Mouse (Mus musculus): Measurements from ENCODE around the gene Tyro3. TPM values are rescaled to one million over a fixed set of nuclear protein-coding genes. Genes with fewer than 3 reads are reported as not detected.

The Tyro3 gene
- total RNA-seq, 1 experiment = 66.2 TPM

- Histone ChIP-seq H3K4me1 (ENCODE audit: control insufficient read depth in 2 of 2, insufficient read depth in 2 of 2, low read length in 2 of 2, poor library complexity in 1 of 2) (peaks cover 13 to 20% of the 10 kb centered on the region in 2 experiments), H3K27ac (ENCODE audit: insufficient read depth, low read depth, low read length, poor library complexity, severe bottlenecking) (peak overlapping the region; percentile 93; the same call in 1 of the 2 replicates), H3K9me3 (ENCODE audit: control insufficient read depth, insufficient read depth, low read depth, low read length) (no peaks in the 10 kb centered on the region), H3K9ac (ENCODE audit: insufficient read depth, low read depth, low read length, poor library complexity, severe bottlenecking) (no peak overlapping the region), H3K36me3 (ENCODE audit: control insufficient read depth, insufficient read depth, low read length, poor library complexity, severe bottlenecking) (no peaks in the 10 kb centered on the region), H3K4me3 (ENCODE audit: insufficient read depth in 1 of 2, low read depth in 1 of 2, low read length in 2 of 2, poor library complexity in 1 of 2, severe bottlenecking in 1 of 2) (no peak overlapping the region)
- peak; percentile 60 for DNase-seq (ENCODE audit: low read depth, low spot score)
- in situ Hi-C loops (cut with MboI; ENCODE audit: low sequenced_read_pairs in 2 of 2, unreplicated experiment in 2 of 2) = no loop called here
- TF ChIP-seq ZC3H11A (IDR thresholded peaks at IDR 0.05; ENCODE audit: borderline replicate concordance, low read depth, low read length) (no peak), ZNF384 (IDR thresholded peaks at IDR 0.05; ENCODE audit: low read depth, low read length) (peak; percentile 59), HCFC1 (IDR thresholded peaks at IDR 0.05; ENCODE audit: borderline replicate concordance, insufficient read depth, low read length) (no peak), MAFK (IDR thresholded peaks at IDR 0.05; ENCODE audit: insufficient read depth, low read depth, low read length) (0 out of 2 replicates have a peak, but pooled peaks have one; percentile 14), CHD2 (IDR thresholded peaks at IDR 0.05; ENCODE audit: low read depth, low read length) (0 out of 2 replicates have a peak, but pooled peaks have one; percentile 25)
Observed at GRCm38 (mm10) chr2:119857341-119857740, 59.8 kb downstream of the Tyro3 start.

GRCm38 (mm10) chr2:119864484-119864883 lies 67.0 kb downstream of the Tyro3 start:
- Histone ChIP-seq H3K4me3 (ENCODE audit: insufficient read depth in 1 of 2, low read depth in 1 of 2, low read length in 2 of 2, poor library complexity in 1 of 2, severe bottlenecking in 1 of 2) (no peak overlapping the region), H3K27ac (ENCODE audit: insufficient read depth, low read depth, low read length, poor library complexity, severe bottlenecking) (no peak overlapping the region), H3K9ac (ENCODE audit: insufficient read depth, low read depth, low read length, poor library complexity, severe bottlenecking) (no peak overlapping the region), H3K4me1 (ENCODE audit: control insufficient read depth in 2 of 2, insufficient read depth in 2 of 2, low read length in 2 of 2, poor library complexity in 1 of 2) (0 out of 4 replicates have a peak, but pooled peaks cover 2% of the 10 kb centered on the region in 2 experiments), H3K9me3 (ENCODE audit: control insufficient read depth, insufficient read depth, low read depth, low read length) (no peaks in the 10 kb centered on the region), H3K36me3 (ENCODE audit: control insufficient read depth, insufficient read depth, low read length, poor library complexity, severe bottlenecking) (no peaks in the 10 kb centered on the region)
- in situ Hi-C loops (cut with MboI; ENCODE audit: low sequenced_read_pairs in 2 of 2, unreplicated experiment in 2 of 2) = no loop called here
- TF ChIP-seq ZC3H11A (IDR thresholded peaks at IDR 0.05; ENCODE audit: borderline replicate concordance, low read depth, low read length) = no peak
- TF ChIP-seq CHD2 (IDR thresholded peaks at IDR 0.05; ENCODE audit: low read depth, low read length) = no peak
- no peak for TF ChIP-seq ZNF384 (IDR thresholded peaks at IDR 0.05; ENCODE audit: low read depth, low read length)
- TF ChIP-seq MAFK (IDR thresholded peaks at IDR 0.05; ENCODE audit: insufficient read depth, low read depth, low read length) = no peak
- TF ChIP-seq HCFC1 (IDR thresholded peaks at IDR 0.05; ENCODE audit: borderline replicate concordance, insufficient read depth, low read length) = no peak
- DNase-seq (ENCODE audit: low read depth, low spot score) = no peak

Other genes starting within 250 kb of the Tyro3 start
- gene Nusap1, start 179.4 kb upstream of the Tyro3 start, total RNA-seq (2012; rRNA removed) = 24.7 and 28.4 TPM in 2 replicates
- 23.6 and 27.1 TPM in 2 replicates for gene Oip5, start 179.3 kb upstream of the Tyro3 start, total RNA-seq (2012; rRNA removed)
- gene Ndufaf1, start 134.9 kb upstream of the Tyro3 start, total RNA-seq (2012; rRNA removed) = 14.4 and 18.6 TPM in 2 replicates
- gene Rtf1, start 122.7 kb upstream of the Tyro3 start, total RNA-seq (2012; rRNA removed) = 10.3 and 12.1 TPM in 2 replicates
- gene Itpka, start 55.4 kb upstream of the Tyro3 start, total RNA-seq (2012; rRNA removed) = 9.2 and 16.4 TPM in 2 replicates
- gene Ltk, start 37.3 kb upstream of the Tyro3 start, total RNA-seq (2012; rRNA removed) = 0.85 and 2.8 TPM in 2 replicates
- 46.6 and 81.9 TPM in 2 replicates for gene Rpap1, start 10.2 kb upstream of the Tyro3 start, total RNA-seq (2012; rRNA removed)
- 142 and 173 TPM in 2 replicates for gene Mga, start 99.5 kb downstream of the Tyro3 start, total RNA-seq (2012; rRNA removed)
- 7.0 and 10.3 TPM in 2 replicates for gene Mapkbp1, start 175.0 kb downstream of the Tyro3 start, total RNA-seq (2012; rRNA removed)
- 7.2 and 12.6 TPM in 2 replicates for gene Jmjd7, start 229.8 kb downstream of the Tyro3 start, total RNA-seq (2012; rRNA removed)
- gene Gm28042, start 229.8 kb downstream of the Tyro3 start, total RNA-seq (2012; rRNA removed) = 2.9 and 7.3 TPM in 2 replicates
- 2.7 and 6.3 TPM in 2 replicates for gene Pla2g4b, start 235.7 kb downstream of the Tyro3 start, total RNA-seq (2012; rRNA removed)

Measured in ES-E14 (cell line).